Mouse (Mus musculus) heart, adult 8-10 months (tissue): ENCODE data around the gene Hexim1. TPM values are rescaled to one million over a fixed set of nuclear protein-coding genes. Genes with fewer than 3 reads are reported as not detected.

Experiments used
- DNase-seq: peaks from one replicate; pipeline ENCODE4 v3.0.0; 2022; ENCODE audit warnings: low spot score
- total RNA-seq, 4 experiments: library from RNA; stranded (reverse); gene quantifications; 2 replicates each; pipeline ENCODE4 v1.2.4; 2022

Hexim1 gene
- total RNA-seq, 4 experiments from 2014 or later: 15.9 to 18.6 (median 17.0) TPM

DNA sequence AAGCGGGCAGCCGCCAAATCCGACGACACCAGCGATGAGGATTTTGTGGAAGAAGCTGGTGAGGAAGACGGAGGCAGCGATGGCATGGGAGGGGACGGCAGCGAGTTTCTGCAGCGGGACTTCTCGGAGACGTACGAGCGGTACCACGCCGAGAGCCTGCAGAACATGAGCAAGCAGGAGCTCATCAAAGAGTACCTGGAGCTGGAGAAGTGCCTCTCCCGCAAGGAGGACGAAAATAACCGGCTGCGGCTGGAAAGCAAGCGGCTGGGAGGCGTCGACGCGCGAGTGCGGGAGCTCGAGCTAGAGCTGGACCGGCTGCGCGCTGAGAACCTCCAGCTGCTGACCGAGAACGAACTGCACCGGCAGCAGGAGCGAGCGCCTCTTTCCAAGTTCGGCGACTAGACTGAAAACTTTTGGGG is 1.6 kb downstream of the Hexim1 start:
- DNase-seq: no peak

- DNase-seq: no peak
Measured at GRCm38 (mm10) chr11:103118866-103119265, 2.8 kb downstream of the Hexim1 start.

- no peak for DNase-seq
Measured at GRCm38 (mm10) chr11:103119609-103120008, 3.6 kb downstream of the Hexim1 start.

GRCm38 (mm10) chr11:103120315-103120714 is 4.3 kb downstream of the Hexim1 start:
- DNase-seq: no peak

DNA sequence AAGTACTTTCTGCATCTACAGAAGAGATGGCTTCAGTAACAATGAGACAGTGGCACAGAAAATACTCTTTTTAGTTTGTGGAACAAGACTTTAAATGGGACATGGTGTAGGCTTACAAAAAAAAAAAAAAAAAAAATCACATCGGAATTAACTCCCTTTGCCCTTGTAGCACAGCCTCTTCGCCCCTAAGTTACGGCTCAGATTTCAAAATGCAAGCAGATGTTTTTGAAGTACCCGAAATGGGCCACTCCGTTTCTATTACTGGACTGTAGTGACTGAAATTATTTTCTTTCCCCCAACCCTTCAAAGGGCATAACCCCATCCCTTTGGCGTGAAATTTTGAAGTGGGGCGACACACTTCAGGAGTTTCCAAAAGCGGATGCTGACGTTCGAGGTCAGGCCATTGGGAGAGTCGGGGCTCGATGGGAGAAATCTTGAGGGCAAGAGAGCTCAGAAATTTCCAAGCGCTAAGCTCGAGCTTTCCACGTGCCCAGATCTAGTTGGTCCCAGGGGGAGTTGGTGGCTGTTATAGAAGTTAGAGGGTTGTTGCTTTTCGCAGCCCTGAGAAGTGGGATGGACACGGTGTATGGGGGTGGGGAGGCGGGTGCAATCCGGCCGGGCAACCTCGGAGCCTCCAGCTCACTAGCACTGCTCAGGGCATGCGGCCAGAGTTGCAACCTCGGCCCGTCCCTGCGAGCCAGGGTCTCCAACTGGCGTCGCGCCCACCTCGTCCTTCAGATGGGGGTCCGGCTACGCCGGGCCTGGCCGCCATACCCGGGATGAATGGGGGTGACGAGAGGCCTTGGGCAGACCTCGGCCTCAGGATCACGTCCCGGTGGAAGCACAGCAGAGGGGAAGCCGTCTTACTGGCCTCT is 15.9 kb downstream of the Hexim1 start, which contains the start of gene Hexim2:
Hexim2 (plus strand) TSS at position 729 of the 875 bp plus-strand sequence.
- peak; percentile 64 for DNase-seq

GRCm38 (mm10) chr11:103132576-103133455 is 16.8 kb downstream of the Hexim1 start:
- peak; percentile 100 for DNase-seq

DNA sequence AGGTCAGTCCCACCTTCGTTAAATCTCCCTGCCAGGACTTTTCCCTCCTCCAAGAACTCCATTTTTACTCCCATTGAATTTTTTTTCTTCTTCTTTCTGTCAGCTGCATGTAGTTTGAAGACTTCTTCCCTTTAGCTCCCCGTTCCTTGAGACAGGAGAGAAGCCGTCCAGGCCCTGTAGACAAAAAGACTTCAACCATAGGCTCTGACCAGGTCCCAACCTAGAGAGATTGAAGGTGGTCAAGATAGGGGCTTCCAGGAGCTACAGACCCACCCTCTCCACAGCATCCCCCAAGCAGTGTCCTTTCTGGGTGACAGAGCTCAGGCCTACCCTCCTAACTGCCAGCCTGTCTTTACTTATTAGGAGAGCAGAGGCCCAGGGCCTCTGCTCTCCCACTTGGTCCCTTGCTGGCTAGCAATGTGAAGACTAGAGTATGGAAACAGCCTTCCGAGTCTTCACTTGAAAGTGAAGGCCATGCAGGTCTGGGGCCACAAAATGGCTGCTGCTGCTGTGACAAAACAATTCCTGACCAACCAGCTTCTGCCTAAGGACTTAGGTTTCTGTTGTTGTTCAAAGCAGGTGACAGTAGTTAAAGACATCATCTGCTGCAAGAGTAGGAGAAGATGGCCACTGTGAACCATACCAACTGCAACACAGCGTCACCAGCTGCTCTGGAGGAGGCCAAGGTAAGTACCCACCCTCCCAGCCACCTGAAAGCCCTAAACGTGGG is 17.6 kb downstream of the Hexim1 start:
- DNase-seq: no peak

- DNase-seq: no peak
Measured at GRCm38 (mm10) chr11:103134221-103134620, 18.2 kb downstream of the Hexim1 start.

GRCm38 (mm10) chr11:103136039-103136577 is 20.1 kb downstream of the Hexim1 start:
- no peak for DNase-seq

DNA sequence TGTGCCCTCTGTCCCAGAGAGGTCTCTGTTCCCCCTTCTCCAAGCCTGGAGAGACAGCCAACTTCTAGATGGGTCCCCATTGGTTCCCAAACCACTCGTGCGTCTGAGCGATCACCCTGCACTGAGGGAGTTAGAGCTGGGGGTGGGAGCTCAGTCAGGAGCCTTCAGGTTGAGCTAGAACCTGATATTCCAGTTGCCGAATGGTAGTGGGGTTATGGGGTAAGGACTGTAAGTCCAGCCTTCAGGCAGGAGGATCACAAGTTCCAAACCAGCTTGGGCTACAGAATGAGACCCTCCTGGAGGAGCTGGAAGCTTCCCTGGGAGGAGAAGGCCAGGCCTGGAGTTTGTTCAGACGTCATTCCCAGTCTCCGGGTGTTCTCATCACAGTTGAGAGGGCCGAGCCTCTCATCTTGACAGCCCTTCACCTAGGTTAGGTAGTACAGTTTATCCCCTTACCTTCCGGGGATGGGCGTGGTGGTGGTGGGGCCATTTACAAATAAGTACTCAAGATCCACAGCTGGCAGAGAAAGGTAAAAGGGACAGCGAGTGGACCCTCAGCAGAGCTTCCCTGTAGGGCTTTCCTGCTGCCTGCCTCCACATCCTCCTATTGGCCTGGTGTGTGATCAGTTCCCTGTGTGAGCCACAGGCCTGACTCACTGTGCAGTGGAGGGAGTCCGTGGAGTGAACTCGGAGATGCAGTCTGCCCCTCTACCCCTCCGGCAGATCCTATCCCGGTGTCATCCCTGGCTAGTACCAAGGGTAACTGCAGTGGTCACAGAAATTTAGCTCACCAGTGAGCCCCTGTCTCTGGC is 24.1 kb downstream of the Hexim1 start:
- DNase-seq: no peak

GRCm38 (mm10) chr11:103140763-103141100 is 24.7 kb downstream of the Hexim1 start:
- DNase-seq: no peak

- peak; percentile 64 for DNase-seq
Measured at GRCm38 (mm10) chr11:103141101-103141943, 25.3 kb downstream of the Hexim1 start.

DNA sequence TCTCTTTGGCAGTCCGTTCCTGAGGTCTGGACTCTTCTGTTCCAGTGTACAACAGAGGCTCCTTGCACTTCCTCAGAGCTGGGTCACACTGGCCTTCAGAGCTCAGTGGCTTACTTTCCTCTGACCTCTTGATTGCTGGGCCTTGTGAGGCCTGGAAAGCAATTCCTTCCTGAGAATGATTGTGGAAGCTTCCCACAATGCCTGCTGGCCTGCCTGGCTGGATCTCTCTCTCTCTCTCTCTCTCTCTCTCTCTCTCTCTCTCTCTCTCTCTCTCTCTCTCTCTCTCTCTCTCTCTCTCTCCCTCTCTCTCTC is 25.9 kb downstream of the Hexim1 start:
- DNase-seq: no peak

DNA sequence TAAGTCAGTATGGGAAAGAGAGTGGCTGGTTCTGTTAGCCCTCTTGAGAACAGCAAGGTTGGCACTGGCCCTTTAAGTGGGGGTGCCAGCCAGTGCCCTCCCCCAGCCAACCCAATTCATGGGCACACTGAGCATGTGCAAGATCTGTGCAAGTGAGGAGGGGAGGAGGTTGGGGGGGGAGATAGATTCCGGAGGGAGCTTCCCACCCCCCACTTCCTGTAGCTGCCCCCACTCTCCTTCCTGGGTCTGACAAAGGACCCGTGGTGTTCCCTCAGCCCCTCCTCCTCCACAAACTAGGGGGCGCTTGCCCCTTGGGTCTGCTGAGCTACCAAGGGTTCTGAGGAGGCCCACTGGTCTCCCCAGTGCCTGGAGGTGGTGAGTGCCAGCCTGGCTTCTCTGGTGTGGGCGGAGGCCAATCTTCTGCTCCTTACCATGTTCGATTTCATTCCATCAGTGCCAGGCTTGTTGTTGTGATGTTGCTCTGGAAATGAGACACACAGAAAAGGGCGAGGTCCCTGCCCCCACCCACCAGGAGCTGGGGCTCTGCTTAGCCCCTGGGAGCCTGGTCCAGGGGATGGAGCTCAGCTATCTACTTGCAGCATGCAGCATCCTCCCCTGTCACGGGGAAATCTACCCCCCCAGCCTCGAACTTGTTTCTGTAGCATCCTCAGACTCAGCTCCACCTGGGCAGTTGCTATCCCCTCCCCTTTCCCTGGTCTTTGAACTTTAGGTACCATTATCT is 26.6 kb downstream of the Hexim1 start:
- no peak for DNase-seq

DNA sequence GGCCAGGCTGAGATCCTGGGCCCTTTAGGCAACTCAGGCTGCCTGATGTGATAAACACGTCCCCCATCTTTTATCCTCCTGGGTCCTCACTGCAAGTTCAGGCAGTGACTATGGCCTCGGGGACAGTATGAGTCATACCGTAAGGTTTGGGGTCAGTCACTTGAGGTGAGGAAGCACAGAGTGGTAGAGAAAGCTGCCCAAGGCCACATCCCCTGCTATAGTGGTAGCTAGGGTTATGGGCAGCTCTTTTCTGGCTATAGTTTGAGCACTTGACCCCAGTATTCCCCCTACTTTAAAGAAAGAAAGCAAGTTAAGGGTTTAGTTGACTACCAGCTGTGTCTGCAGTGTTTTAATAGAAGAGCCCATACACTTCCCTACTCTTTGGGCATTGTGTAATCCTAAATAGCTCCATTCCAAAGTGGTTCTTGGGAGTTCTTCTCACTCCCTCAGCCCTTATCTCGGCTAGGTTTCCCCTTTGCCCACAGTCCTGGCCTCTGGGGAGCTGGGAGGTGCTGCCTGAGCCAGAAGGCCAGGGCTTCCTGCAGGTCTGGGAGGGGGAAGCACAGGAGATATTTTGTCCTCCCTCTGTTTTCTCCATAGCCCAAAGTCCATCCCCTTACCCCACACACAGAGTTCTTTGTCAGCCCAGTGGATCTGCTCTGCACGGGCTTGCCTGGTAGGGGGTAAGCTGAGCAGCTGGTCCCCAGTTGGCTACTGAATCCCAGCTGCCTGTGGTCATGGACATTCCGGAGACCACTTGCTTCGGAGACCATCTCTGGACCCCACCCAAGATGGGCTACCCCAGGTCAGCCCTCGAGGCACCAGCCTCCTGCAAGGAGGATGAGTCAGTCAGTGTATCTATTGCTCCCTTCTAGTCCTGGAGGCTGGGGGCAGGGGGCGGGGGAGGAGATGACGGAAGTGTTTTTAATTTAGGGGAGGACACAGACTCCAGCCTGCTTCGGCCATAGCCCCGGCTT is 28.6 kb downstream of the Hexim1 start:
- no peak for DNase-seq

GRCm38 (mm10) chr11:103146386-103146785 is 30.4 kb downstream of the Hexim1 start:
- no peak for DNase-seq

DNA sequence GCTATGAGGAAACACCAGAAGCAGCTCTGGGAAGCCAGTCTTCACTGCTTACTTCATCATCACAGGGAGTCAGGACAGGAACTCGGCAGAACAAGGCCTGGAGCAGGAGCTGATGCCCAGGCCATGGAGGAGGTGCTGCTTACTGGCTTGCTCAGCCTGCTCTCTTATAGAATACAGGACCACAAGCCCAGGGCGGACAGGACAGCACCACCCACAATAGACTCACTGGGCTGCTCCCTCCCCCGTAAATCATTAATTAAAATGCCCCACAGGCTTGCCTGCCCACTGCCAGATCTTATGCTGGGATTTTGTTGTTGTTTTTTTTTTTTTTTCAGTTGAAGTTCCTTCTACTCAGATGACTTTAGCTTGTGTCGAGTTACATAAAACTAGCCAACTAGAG is 31.7 kb downstream of the Hexim1 start:
- no peak for DNase-seq

DNA sequence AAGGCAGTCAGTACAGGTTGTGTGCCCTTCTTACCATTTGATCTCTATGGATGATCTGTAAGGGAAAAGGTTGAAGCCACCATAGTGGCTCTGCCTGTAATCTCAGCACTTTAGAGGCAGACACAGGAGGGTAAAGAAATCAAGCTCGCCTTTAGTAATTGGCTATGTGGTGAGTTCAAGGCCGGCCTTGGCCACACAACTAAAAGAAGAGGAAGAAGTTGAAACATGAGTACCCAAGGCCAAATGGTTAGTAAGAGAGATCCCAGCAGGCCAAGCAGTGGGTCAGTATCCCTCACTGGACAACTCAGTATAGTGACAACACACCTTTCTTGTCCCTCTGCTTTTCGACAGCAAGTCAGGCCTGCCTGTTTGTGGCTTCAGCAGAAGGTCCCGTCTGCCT is 33.7 kb downstream of the Hexim1 start:
- DNase-seq: no peak
